ENCODE assay signal across 12 mouse cellular contexts in the genomic region with DNA sequence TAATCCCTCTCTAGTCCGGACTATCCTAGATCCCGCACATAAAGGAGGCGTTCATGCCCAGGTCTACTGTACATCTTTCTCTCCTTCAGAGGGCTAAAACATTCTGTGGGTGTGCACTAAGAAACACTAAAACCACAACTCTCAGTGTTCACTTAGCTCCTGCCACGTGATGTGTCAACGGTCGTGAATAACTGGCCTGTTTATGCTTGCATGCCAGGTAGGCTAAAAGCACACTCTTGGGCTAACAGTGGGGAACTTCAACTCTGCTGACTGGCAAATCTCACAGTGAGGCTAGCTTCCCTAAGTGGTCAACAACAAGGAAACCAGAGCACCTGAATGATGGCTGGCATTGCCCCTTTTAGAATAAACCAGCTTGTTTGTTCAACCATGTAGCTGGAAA.
"Had no signal": no experiment of that assay in that cellular context is flagged by ENCODE, and none has a peak within 500 bp of the region (broad histone marks: within the 10 kb centered on the region; RNA-seq: fewer than 3 reads in every experiment).

No protein-coding gene starts in this region.

- ATAC-seq: midbrain, embryonic 16.5 days had no signal

- DNase-seq: kidney, postnatal 25 days; layer of hippocampus, adult 9-11 months; liver, embryonic 13.5 days; lung, adult 2 months; lung, postnatal 14 days; lung, postnatal 4 days; retina, postnatal 1 day; right cerebral cortex, postnatal 25 days; spleen, adult 18-20 months; thymus, adult 18-20 months; thymus, postnatal 36 days had no signal
